Mouse (Mus musculus) C2C12 (cell line): ENCODE data around the gene Myo1b. TPM values are rescaled to one million over a fixed set of nuclear protein-coding genes. Genes with fewer than 3 reads are reported as not detected.

Source experiments
- H3K27me3 ChIP-seq: one replicate; pipeline ENCODE4 v1.6.1; 2011; ENCODE audit not compliant: control insufficient read depth, insufficient read depth, insufficient read length
- H3K36me3 ChIP-seq: one replicate; pipeline ENCODE4 v1.6.1; 2011; ENCODE audit not compliant: control insufficient read depth, insufficient read depth
- H3K4me3 ChIP-seq: one replicate; pipeline ENCODE4 v1.5.1; 2011; ENCODE audit warnings: mild to moderate bottlenecking, control low read depth; ENCODE audit not compliant: poor library complexity, insufficient read depth, severe bottlenecking
- H3K79me2 ChIP-seq: one replicate; pipeline ENCODE4 v1.6.1; 2011; ENCODE audit not compliant: control insufficient read depth, insufficient read depth
- H3K79me3 ChIP-seq: one replicate; pipeline ENCODE4 v1.6.1; 2011; ENCODE audit warnings: low read depth, control low read depth
- H3ac ChIP-seq: one replicate; pipeline ENCODE3; 2011; ENCODE audit warnings: low read depth; ENCODE audit not compliant: control insufficient read depth, insufficient read length
- CEBPB ChIP-seq: IDR thresholded peaks from one replicate; pipeline ENCODE4 v1.6.1; 2011; ENCODE audit warnings: low read depth, mild to moderate bottlenecking, control low read depth, moderate library complexity
- CTCF ChIP-seq: IDR thresholded peaks from one replicate; pipeline ENCODE4 v1.5.1; 2011; ENCODE audit not compliant: control insufficient read depth, insufficient read depth, insufficient read length
- FOSL1 ChIP-seq: IDR thresholded peaks from one replicate; pipeline ENCODE4 v1.8.0; 2011; ENCODE audit warnings: mild to moderate bottlenecking, low read length; ENCODE audit not compliant: poor library complexity, insufficient read depth, severe bottlenecking
- MAX ChIP-seq: IDR thresholded peaks from one replicate; pipeline ENCODE4 v1.6.1; 2011; ENCODE audit warnings: mild to moderate bottlenecking, control low read depth
- MYOD1 ChIP-seq: IDR thresholded peaks from one replicate; pipeline ENCODE4 v1.6.1; 2011; ENCODE audit warnings: low read depth; ENCODE audit not compliant: control insufficient read depth, insufficient read length
- MYOG ChIP-seq: IDR thresholded peaks from one replicate; pipeline ENCODE4 v1.6.1; 2011; ENCODE audit not compliant: control insufficient read depth, insufficient read length; ENCODE audit errors: extremely low read depth
- USF1 ChIP-seq: IDR thresholded peaks from one replicate; pipeline ENCODE4 v1.6.1; 2011; ENCODE audit warnings: low read depth, mild to moderate bottlenecking, control low read depth, moderate library complexity
- polyA plus RNA-seq: library from polyadenylated mRNA; unstranded; fragments of >200 nt; fragmentation: generic; extraction: Trizol; gene quantifications from one replicate; pipeline ENCODE4 v1.2.1, GENCODE M21; 2012; ENCODE audit warnings: missing spikeins

The Myo1b gene
- polyA plus RNA-seq, 1 experiment: 2.9 TPM

- Histone ChIP-seq H3K27me3 (no peaks in the 10 kb centered on the region), H3K36me3 (no peaks in the 10 kb centered on the region), H3K79me2 (no peaks in the 10 kb centered on the region), H3K4me3 (no peak overlapping the region), H3ac (no peak overlapping the region), H3K79me3 (no peaks in the 10 kb centered on the region)
- TF ChIP-seq MAX: no peak
- no peak for TF ChIP-seq CEBPB
- TF ChIP-seq USF1: no peak
- TF ChIP-seq MYOD1: no peak
Measured at GRCm38 (mm10) chr1:51837311-51837710, 78.6 kb downstream of the Myo1b start.

- H3ac ChIP-seq: no peak overlapping the region
- TF ChIP-seq CTCF (no peak), MYOD1 (no peak), USF1 (no peak), FOSL1 (no peak), MYOG (no peak), CEBPB (no peak), MAX (no peak)
- no peaks in the 10 kb centered on the region for H3K79me2 ChIP-seq
- H3K36me3 ChIP-seq: no peaks in the 10 kb centered on the region
- no peaks in the 10 kb centered on the region for H3K79me3 ChIP-seq
- no peak overlapping the region for H3K4me3 ChIP-seq
- no peaks in the 10 kb centered on the region for H3K27me3 ChIP-seq
Measured at GRCm38 (mm10) chr1:51835795-51836194, 80.1 kb downstream of the Myo1b start.

- H3K36me3 ChIP-seq: no peaks in the 10 kb centered on the region
Measured at GRCm38 (mm10) chr1:51834072-51834471, 81.8 kb downstream of the Myo1b start.

GRCm38 (mm10) chr1:51829353-51829752, 86.5 kb downstream of the Myo1b start:
- no peak overlapping the region for H3K4me3 ChIP-seq
- no peaks in the 10 kb centered on the region for H3K79me2 ChIP-seq
- H3K27me3 ChIP-seq: no peaks in the 10 kb centered on the region
- no peaks in the 10 kb centered on the region for H3K36me3 ChIP-seq
- no peaks in the 10 kb centered on the region for H3K79me3 ChIP-seq
- no peak overlapping the region for H3ac ChIP-seq
- TF ChIP-seq MAX (no peak), FOSL1 (no peak), MYOD1 (no peak), MYOG (no peak), CEBPB (no peak)

More at GRCm38 (mm10) chr1:51834072-51834471, 81.8 kb downstream of the Myo1b start:
- Histone ChIP-seq H3K4me3 (no peak overlapping the region), H3K27me3 (no peaks in the 10 kb centered on the region), H3ac (no peak overlapping the region), H3K79me3 (no peaks in the 10 kb centered on the region), H3K79me2 (no peaks in the 10 kb centered on the region)
- TF ChIP-seq USF1 (no peak), MYOD1 (no peak), FOSL1 (no peak), CEBPB (no peak), MAX (no peak)

GRCm38 (mm10) chr1:51822531-51822930, 93.3 kb downstream of the Myo1b start:
- no peak for TF ChIP-seq CEBPB
- TF ChIP-seq MAX: no peak
- Histone ChIP-seq H3K27me3 (no peaks in the 10 kb centered on the region), H3K36me3 (no peaks in the 10 kb centered on the region), H3K79me3 (no peaks in the 10 kb centered on the region), H3K4me3 (no peak overlapping the region), H3ac (no peak overlapping the region), H3K79me2 (no peaks in the 10 kb centered on the region)

- H3K79me2 ChIP-seq: no peaks in the 10 kb centered on the region
- H3K79me3 ChIP-seq: no peaks in the 10 kb centered on the region
- no peaks in the 10 kb centered on the region for H3K36me3 ChIP-seq
- no peak for TF ChIP-seq MAX
- TF ChIP-seq MYOD1: no peak
- no peak for TF ChIP-seq USF1
- no peak for TF ChIP-seq MYOG
- TF ChIP-seq CEBPB: no peak
- TF ChIP-seq CTCF: no peak
- no peak for TF ChIP-seq FOSL1
- no peak overlapping the region for H3ac ChIP-seq
- no peak overlapping the region for H3K4me3 ChIP-seq
- H3K27me3 ChIP-seq: no peaks in the 10 kb centered on the region
Measured at GRCm38 (mm10) chr1:51821701-51822495, 94.0 kb downstream of the Myo1b start.
